Mouse (Mus musculus) ES-Bruce4 (cell line): Measurements from ENCODE around the gene Atxn7l1. TPM values are rescaled to one million over a fixed set of nuclear protein-coding genes. Genes with fewer than 3 reads are reported as not detected.

ENCODE experiments used
- H3K27ac ChIP-seq: 2 replicates; pipeline ENCODE4 v1.5.1; 2012; ENCODE audit warnings: low read length, inconsistent platforms; ENCODE audit not compliant: insufficient read depth
- H3K27me3 ChIP-seq: 2 replicates; pipeline ENCODE4 v1.6.1; 2012; ENCODE audit warnings: mild to moderate bottlenecking, low read length, inconsistent platforms; ENCODE audit not compliant: control insufficient read depth, poor library complexity, insufficient read depth, severe bottlenecking
- H3K36me3 ChIP-seq: 2 replicates; pipeline ENCODE4 v1.6.1; 2012; ENCODE audit warnings: inconsistent platforms, mild to moderate bottlenecking, low read length, moderate library complexity; ENCODE audit not compliant: control insufficient read depth, poor library complexity, insufficient read depth, severe bottlenecking
- H3K4me1 ChIP-seq: one replicate; pipeline ENCODE4 v1.8.1; 2011; ENCODE audit warnings: low read length; ENCODE audit not compliant: control insufficient read depth, insufficient read depth
- H3K4me3 ChIP-seq: 2 replicates; pipeline ENCODE4 v1.5.1; 2011; ENCODE audit warnings: low read depth, mild to moderate bottlenecking, low read length
- H3K9ac ChIP-seq: 2 replicates; pipeline ENCODE4 v1.6.1; 2012; ENCODE audit warnings: low read depth, mild to moderate bottlenecking, inconsistent platforms; ENCODE audit not compliant: poor library complexity, severe bottlenecking
- H3K9me3 ChIP-seq: replicated peaks from 2 replicates; pipeline ENCODE4 v1.6.1; 2012; ENCODE audit warnings: mild to moderate bottlenecking, low read length, inconsistent platforms; ENCODE audit not compliant: control insufficient read depth, poor library complexity, insufficient read depth, severe bottlenecking
- CTCF ChIP-seq: IDR thresholded peaks from one replicate; pipeline ENCODE4 v1.8.1; 2011; ENCODE audit warnings: low read depth, low read length
- EP300 ChIP-seq: IDR thresholded peaks from 2 replicates; pipeline ENCODE4 v1.6.1; 2011; ENCODE audit warnings: low read depth, low read length; ENCODE audit not compliant: insufficient read depth
- POLR2A ChIP-seq: IDR thresholded peaks from one replicate; pipeline ENCODE4 v1.8.1; 2011; ENCODE audit warnings: low read length; ENCODE audit not compliant: insufficient read depth
- polyA plus RNA-seq: library from polyadenylated mRNA; stranded (reverse); fragments of >200 nt; gene quantifications from 2 replicates; pipeline ENCODE4 v1.2.4, GENCODE M21; 2011; ENCODE audit warnings: low read depth; ENCODE audit not compliant: missing spikeins, insufficient read depth, insufficient read length

Atxn7l1 gene
- polyA plus RNA-seq, 1 experiment = 16.1 TPM

- Histone ChIP-seq H3K9me3 (no peaks in the 10 kb centered on the region), H3K9ac (no peak overlapping the region), H3K4me1 (peaks cover 10% of the 10 kb centered on the region), H3K36me3 (no peaks in the 10 kb centered on the region), H3K4me3 (peak overlapping the region; percentile 39), H3K27ac (peak overlapping the region; percentile 14; the same call in 1 of the 2 replicates), H3K27me3 (no peaks in the 10 kb centered on the region)
- no peak for TF ChIP-seq POLR2A
- TF ChIP-seq CTCF = no peak
- no peak for TF ChIP-seq EP300
Observed at GRCm38 (mm10) chr12:33175621-33176554, 28.4 kb downstream of the Atxn7l1 start.

GRCm38 (mm10) chr12:33176555-33176900 is 29.0 kb downstream of the Atxn7l1 start:
- H3K4me3 ChIP-seq = no peak overlapping the region
- no peaks in the 10 kb centered on the region for H3K36me3 ChIP-seq
- no peaks in the 10 kb centered on the region for H3K9me3 ChIP-seq
- H3K27ac ChIP-seq = 0 out of 2 replicates have a peak overlapping the region, but pooled peaks have one; percentile 14
- peaks cover 10% of the 10 kb centered on the region for H3K4me1 ChIP-seq
- TF ChIP-seq POLR2A = no peak
- no peak for TF ChIP-seq CTCF
- TF ChIP-seq EP300 = no peak
- H3K9ac ChIP-seq = no peak overlapping the region
- no peaks in the 10 kb centered on the region for H3K27me3 ChIP-seq

GRCm38 (mm10) chr12:33180421-33180820 is 32.9 kb downstream of the Atxn7l1 start:
- Histone ChIP-seq H3K27me3 (no peaks in the 10 kb centered on the region), H3K27ac (no peak overlapping the region), H3K9ac (no peak overlapping the region), H3K4me3 (no peak overlapping the region), H3K9me3 (no peaks in the 10 kb centered on the region), H3K4me1 (peaks cover 4% of the 10 kb centered on the region), H3K36me3 (no peaks in the 10 kb centered on the region)
- no peak for TF ChIP-seq POLR2A
- no peak for TF ChIP-seq CTCF
- no peak for TF ChIP-seq EP300

- Histone ChIP-seq H3K36me3 (no peaks in the 10 kb centered on the region), H3K27ac (no peak overlapping the region), H3K9me3 (no peaks in the 10 kb centered on the region), H3K4me3 (no peak overlapping the region), H3K4me1 (peaks cover 2% of the 10 kb centered on the region), H3K27me3 (no peaks in the 10 kb centered on the region), H3K9ac (no peak overlapping the region)
- TF ChIP-seq CTCF (no peak), EP300 (no peak)
Observed at GRCm38 (mm10) chr12:33181875-33182274, 34.4 kb downstream of the Atxn7l1 start.

- Histone ChIP-seq H3K27me3 (no peaks in the 10 kb centered on the region), H3K27ac (no peak overlapping the region), H3K4me1 (peaks cover 2% of the 10 kb centered on the region), H3K9ac (no peak overlapping the region), H3K9me3 (no peaks in the 10 kb centered on the region), H3K4me3 (no peak overlapping the region), H3K36me3 (no peaks in the 10 kb centered on the region)
- TF ChIP-seq CTCF (no peak), EP300 (no peak), POLR2A (no peak)
Observed at GRCm38 (mm10) chr12:33182428-33183137, 35.1 kb downstream of the Atxn7l1 start.

- Histone ChIP-seq H3K27me3 (no peaks in the 10 kb centered on the region), H3K9me3 (no peaks in the 10 kb centered on the region), H3K9ac (no peak overlapping the region), H3K36me3 (no peaks in the 10 kb centered on the region), H3K4me3 (no peak overlapping the region), H3K27ac (no peak overlapping the region), H3K4me1 (peaks cover 2% of the 10 kb centered on the region)
- TF ChIP-seq CTCF (no peak), EP300 (no peak), POLR2A (no peak)
Observed at GRCm38 (mm10) chr12:33183138-33183627, 35.7 kb downstream of the Atxn7l1 start.
